Mouse (Mus musculus) common myeloid progenitor, adult 5-6 weeks (primary cell): Measurements from ENCODE around the gene Pde4d. TPM values are rescaled to one million over a fixed set of nuclear protein-coding genes. Genes with fewer than 3 reads are reported as not detected.

ENCODE experiments used
- ATAC-seq: replicated peaks from 2 replicates; pipeline ENCODE4 v1.8.0; 2016; ENCODE audit warnings: low read depth, mild to moderate bottlenecking, moderate TSS enrichment, inconsistent platforms; ENCODE audit not compliant: poor library complexity, severe bottlenecking
- total RNA-seq: library from RNA; stranded (forward); fragments of 200-1000, 187-1606 nt; gene quantifications from 2 replicates; pipeline ENCODE4 v1.2.3, GENCODE M21; 2017

Gene Pde4d
- total RNA-seq, 1 experiment from 2014 or later, result 35.8 TPM

DNA sequence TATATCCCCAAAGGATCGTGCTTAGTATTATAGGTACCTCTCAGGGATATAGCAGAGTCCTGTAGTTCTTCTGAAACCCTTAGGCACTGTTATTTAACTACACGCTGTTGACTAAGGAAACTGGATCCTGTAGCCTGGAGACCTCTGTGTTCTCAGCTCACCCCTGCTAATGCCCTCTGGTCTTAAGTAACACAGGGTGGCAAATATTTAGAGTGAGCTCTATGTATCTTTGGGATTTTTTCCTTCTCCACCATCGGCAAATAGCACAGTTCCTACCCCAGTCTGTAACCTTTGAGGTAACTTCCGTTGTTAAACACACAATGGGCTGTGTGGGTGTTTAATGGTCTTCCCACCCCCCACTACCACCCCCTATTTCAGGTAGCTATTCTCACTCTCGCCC, 102.5 kb downstream of the Pde4d start:
- no peak for ATAC-seq

- peak; percentile 54 for ATAC-seq
Measured at GRCm38 (mm10) chr13:108552995-108553394, 103.2 kb downstream of the Pde4d start.

DNA sequence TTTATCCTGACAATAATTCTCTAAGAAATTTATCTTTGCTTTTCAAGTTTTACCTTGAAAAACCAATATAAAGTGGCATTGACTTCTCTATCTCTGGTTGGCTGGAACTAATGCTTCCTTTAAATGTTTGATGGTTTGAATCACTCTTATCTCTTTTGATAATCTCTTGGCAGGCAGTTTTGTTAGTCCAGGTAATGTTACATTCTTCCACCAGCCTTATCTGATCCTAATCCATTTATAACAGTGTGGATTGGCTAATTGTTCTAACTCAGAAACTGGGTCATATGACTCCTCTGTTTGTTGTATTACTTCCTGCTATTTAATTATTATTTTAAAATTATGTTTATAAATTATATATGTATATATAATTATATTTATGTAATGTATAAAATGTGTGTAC, 105.2 kb downstream of the Pde4d start:
- no peak for ATAC-seq

- no peak for ATAC-seq
Measured at GRCm38 (mm10) chr13:108596938-108597337, 147.2 kb downstream of the Pde4d start.

- ATAC-seq, result no peak
Measured at GRCm38 (mm10) chr13:108598673-108599072, 148.9 kb downstream of the Pde4d start.

DNA sequence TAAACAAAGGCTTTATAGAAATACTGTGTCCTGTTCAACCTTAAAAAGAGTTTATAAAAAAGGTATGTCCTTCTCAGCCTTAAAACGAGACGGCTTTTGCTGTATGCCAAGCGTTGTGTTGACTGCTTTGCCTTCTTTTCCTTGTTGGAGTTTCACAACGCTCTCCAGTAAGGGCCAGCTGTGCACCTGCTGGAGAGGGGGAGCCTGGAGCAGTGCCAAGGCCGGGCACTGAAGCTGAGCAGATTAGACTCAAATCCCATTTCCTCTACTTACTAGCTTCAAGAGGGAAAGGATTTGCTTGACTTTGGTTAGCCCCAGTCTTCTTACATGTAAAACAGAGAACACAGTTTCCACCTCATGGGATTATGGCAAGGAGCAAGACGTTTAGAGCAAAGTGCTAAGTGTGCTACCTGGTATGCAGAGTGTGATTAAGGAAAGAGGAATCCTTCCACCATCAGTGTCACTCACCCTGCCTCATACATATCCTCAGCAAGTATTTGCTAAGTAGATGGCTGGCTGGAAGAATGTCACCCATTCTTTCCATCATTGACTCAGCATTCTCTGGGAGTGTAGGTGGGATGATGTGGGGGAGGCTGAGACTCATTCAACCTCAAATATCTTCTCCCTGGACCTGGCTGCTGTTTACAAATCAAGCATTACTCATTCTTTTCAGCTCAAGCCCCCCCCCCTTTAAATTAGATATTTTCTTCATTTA, 149.6 kb downstream of the Pde4d start:
- ATAC-seq, result no peak

DNA sequence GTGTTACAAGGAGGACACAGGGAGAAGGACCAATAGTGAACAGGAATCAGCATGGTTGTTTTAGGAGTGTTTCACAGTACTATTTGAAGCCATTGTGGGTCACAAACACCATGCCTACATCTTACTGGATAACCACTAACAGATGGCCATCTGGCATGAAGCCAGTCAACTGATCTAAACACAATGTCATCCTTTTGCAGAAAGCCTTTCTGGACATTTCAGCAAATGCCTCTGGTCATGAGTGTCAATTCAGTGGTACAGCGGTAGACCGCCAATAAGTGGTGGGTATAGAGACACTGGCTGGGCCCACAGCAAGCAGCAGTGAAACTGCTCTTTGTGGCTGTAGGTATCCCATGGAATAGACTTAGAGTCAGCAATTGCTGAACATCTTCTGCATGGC, 151.3 kb downstream of the Pde4d start:
- ATAC-seq, result no peak

- ATAC-seq, result no peak
Measured at GRCm38 (mm10) chr13:108603502-108603901, 153.8 kb downstream of the Pde4d start.

DNA sequence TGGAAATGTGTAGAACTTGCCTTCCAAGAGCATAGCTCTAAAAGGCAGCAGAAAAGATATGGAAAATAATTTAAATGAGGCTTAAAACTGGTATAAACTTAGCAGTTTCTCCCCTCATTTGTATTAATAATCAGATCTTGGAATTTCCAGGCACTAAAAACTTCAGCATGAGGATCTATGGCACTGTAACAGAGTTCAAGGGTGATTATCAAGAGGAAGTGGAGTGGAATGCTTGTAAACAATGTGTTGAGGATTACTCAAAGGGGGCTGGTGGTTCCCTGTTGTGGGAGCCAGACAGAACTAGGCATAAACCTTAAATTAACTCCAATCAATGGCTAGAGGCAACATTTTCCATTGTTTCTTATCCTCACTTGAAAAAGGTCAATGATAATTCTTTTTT, 154.5 kb downstream of the Pde4d start:
- ATAC-seq, result no peak

DNA sequence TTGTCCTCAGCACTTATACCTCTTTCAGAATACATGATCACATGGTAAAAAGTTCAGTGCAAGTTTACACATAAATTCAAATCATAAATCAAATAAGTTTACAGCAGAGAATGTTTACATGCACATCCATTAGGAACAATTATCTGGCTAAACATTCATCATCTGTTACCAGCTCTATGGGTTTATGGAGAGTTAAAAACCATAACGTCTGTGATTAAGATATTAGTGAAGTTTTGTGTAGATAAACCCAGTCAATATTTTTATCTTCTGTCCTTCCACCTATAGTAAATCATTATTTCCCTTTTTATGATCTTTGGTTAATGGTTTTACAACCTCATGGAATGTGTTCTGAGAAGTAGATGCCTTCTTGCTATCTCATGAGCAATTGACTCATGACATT, 168.5 kb downstream of the Pde4d start:
- ATAC-seq, result no peak

DNA sequence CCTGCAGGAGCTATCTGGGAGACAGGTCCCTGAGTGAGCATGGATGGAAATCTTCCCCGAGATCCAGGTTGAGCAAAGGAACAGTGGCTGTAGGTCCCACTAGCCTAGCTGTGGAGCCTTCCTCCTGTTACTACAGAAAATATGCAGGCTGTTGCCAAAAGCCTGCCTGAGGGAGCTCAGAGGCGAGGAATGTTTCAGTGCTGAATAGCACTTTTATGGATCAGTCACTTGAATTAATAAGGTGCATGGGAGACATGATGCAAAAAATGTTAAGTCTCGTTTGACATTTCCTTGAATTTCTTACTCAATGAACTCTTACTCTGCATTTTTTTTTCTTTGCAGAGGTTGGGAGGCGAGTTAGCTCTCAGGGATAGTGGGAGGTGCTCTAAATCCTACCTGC, 172.9 kb downstream of the Pde4d start:
- no peak for ATAC-seq

DNA sequence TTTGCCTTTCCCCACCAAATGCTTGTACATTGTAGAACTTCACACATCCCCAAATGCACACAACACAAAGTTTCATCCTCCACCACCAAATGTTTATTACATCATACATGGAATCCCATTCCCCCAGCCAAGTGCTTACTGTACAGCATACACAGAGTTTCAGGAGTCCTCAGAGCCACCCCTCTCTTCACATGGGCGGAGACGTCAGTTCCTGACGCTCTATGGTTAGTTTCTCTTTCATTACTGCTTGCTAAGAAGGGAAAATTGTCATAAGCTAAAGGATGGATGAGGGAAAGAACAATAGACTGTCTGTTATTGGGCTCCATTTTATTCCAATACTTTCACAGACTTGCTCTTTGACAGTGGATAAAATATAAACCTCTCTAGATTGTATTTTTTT, 174.2 kb downstream of the Pde4d start:
- peak; percentile 65 for ATAC-seq

GRCm38 (mm10) chr13:108626166-108626565, 176.4 kb downstream of the Pde4d start:
- ATAC-seq, result no peak

GRCm38 (mm10) chr13:108628501-108628900, 178.8 kb downstream of the Pde4d start:
- ATAC-seq, result no peak

DNA sequence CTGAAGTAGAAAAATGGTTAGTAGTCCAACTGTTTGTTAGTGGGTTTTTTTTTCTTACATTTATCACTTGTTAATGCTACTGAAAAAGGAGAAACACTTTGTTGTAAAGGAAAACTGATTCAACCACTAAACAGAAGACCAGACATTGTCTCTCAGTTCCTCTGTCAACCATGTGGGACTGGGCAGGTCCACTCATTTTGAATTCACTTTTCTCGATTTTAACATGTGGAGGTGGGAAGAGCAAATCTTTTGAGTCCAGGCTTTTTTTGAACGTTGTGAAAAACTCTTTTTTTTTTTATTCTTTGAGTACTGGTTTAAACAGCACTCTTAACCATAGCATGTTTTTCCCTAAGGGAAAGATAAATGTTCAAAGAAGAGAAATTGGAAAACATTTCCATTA, 180.8 kb downstream of the Pde4d start:
- ATAC-seq, result no peak

GRCm38 (mm10) chr13:108631222-108631621, 181.5 kb downstream of the Pde4d start:
- ATAC-seq, result no peak

DNA sequence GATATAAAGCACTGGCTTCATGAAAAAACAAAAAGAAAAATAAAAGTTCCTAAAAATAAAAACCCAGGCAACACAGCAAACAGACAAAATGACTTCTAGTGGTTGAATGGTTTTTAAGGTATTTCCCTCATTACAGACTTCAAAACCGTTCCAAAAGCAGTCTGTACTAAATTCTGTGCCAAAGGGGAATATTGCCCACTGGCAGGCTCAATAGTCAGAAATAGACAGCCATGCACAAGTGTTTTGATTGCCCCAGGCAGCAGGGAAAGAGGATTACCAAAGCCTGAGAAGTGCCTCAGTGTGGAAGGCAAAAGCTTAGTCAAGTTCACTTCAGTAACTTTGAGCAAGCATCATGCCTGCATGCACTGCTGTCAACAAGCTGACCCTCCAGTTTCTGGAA, 186.8 kb downstream of the Pde4d start:
- ATAC-seq, result no peak

- no peak for ATAC-seq
Measured at GRCm38 (mm10) chr13:108642259-108642658, 192.5 kb downstream of the Pde4d start.

DNA sequence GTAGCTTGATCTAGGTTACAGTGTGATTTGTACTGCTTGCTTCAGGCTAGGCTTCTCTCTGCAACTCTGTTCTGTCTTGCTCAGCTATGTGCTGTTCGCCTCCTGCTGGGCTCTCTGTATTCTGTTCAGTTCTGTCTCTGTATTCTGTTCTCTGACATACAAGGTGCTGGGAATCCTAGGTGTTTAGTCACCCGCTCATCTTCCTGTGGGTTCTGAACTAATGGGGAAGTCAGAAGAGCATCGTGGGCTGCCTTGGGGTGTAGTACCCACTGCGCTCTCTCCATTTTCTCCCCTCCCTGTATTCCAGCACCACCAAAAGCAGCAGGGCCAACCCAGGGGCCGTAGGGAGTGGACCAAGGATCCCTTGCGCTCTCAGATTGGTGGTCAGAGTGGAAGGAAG, 197.1 kb downstream of the Pde4d start:
- peak; percentile 64 for ATAC-seq

- ATAC-seq, result peak; percentile 97
Measured at GRCm38 (mm10) chr13:108647239-108647638, 197.5 kb downstream of the Pde4d start.

- no peak for ATAC-seq
Measured at GRCm38 (mm10) chr13:108654026-108654723, 204.4 kb downstream of the Pde4d start.

- no peak; the same call in 1 of the 2 replicates for ATAC-seq
Measured at GRCm38 (mm10) chr13:108666579-108666978, 216.8 kb downstream of the Pde4d start.
